Mouse (Mus musculus) ES-Bruce4 (cell line): ENCODE measurements at regions not wholly inside any gene's neighbourhood (a gene's known extent, or its start where the extent isn't known, plus 50 kb on each side); places are given as distances from the start of the nearest gene placed in this dataset.

Experiments
- CTCF ChIP-seq: IDR thresholded peaks from one replicate; pipeline ENCODE4 v1.8.1; 2011; ENCODE audit warnings: low read depth, low read length
- POLR2A ChIP-seq: IDR thresholded peaks from one replicate; pipeline ENCODE4 v1.8.1; 2011; ENCODE audit warnings: low read length; ENCODE audit not compliant: insufficient read depth

DNA sequence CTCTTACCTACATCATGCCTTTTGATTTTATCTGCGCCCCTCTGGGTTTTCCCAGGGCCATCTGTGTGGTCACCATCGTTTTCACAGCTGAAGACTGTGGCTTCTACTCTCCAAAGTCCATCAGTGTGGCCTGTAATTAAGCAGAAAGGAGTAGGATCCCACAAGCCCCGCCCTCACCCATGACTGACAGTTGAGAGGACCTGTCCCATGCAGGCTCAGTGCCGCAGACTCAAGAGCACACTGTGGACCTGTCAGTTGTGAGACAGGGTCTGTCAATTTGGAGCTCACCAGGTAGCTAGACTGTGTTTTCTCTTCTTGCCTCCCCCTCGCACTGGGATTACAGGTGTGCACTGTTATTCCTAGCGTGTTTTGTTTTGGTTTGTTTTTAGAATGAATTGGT, 53.9 kb upstream of the Mki67 start:
- no peak for TF ChIP-seq CTCF
- no peak for TF ChIP-seq POLR2A
